Comparison of ENCODE assay signal across 19 mouse cellular contexts in genomic region chr12:58329913-58330312, GRCm38 (mm10).
"Had no signal": no experiment of that assay in that cellular context is flagged by ENCODE, and none has a peak within 500 bp of the region (broad histone marks: within the 10 kb centered on the region; RNA-seq: fewer than 3 reads in every experiment).

No protein-coding gene starts in this region.

- H3K4me3 ChIP-seq: kidney, embryonic 15.5 days; left cerebral cortex, adult 2 months; liver, embryonic 13.5 days; midbrain, embryonic 12.5 days; midbrain, embryonic 15.5 days; neural tube, embryonic 12.5 days; neural tube, embryonic 15.5 days had no signal

- ATAC-seq: midbrain, embryonic 15.5 days had no signal

- H3K27ac ChIP-seq: kidney, embryonic 15.5 days; left cerebral cortex, adult 2 months; liver, embryonic 13.5 days; midbrain, embryonic 12.5 days; midbrain, embryonic 15.5 days; neural tube, embryonic 12.5 days; neural tube, embryonic 15.5 days had no signal

- H3K4me1 ChIP-seq: kidney, embryonic 15.5 days; liver, embryonic 13.5 days; midbrain, embryonic 12.5 days; midbrain, embryonic 15.5 days; neural tube, embryonic 12.5 days; neural tube, embryonic 15.5 days had no signal

- H3K4me2 ChIP-seq: kidney, embryonic 15.5 days; liver, embryonic 13.5 days; midbrain, embryonic 12.5 days; midbrain, embryonic 15.5 days; neural tube, embryonic 12.5 days; neural tube, embryonic 15.5 days had no signal

- DNase-seq: kidney, postnatal 10 days; kidney, postnatal 36 days; layer of hippocampus, postnatal 36 days; liver, embryonic 13.5 days; lung, adult 2 months; lung, postnatal 14 days; lung, postnatal 4 days; right cerebral cortex, adult 18-20 months; right cerebral cortex, postnatal 14 days; right cerebral cortex, postnatal 4 days; spleen, adult 18-20 months; thymus, adult 18-20 months; thymus, postnatal 4 days had no signal

- H3K27me3 ChIP-seq: kidney, embryonic 15.5 days; liver, embryonic 13.5 days; midbrain, embryonic 12.5 days; midbrain, embryonic 15.5 days; neural tube, embryonic 12.5 days; neural tube, embryonic 15.5 days had no signal

- H3K36me3 ChIP-seq: kidney, embryonic 15.5 days; liver, embryonic 13.5 days; midbrain, embryonic 12.5 days; midbrain, embryonic 15.5 days; neural tube, embryonic 12.5 days; neural tube, embryonic 15.5 days had no signal

- H3K9me3 ChIP-seq: kidney, embryonic 15.5 days; liver, embryonic 13.5 days; midbrain, embryonic 12.5 days; midbrain, embryonic 15.5 days; neural tube, embryonic 12.5 days; neural tube, embryonic 15.5 days had no signal

- H3K9ac ChIP-seq: kidney, embryonic 15.5 days; liver, embryonic 13.5 days; midbrain, embryonic 12.5 days; midbrain, embryonic 15.5 days; neural tube, embryonic 12.5 days; neural tube, embryonic 15.5 days had no signal
